Comparison of ENCODE assay signal across 27 mouse cellular contexts in the genomic region with DNA sequence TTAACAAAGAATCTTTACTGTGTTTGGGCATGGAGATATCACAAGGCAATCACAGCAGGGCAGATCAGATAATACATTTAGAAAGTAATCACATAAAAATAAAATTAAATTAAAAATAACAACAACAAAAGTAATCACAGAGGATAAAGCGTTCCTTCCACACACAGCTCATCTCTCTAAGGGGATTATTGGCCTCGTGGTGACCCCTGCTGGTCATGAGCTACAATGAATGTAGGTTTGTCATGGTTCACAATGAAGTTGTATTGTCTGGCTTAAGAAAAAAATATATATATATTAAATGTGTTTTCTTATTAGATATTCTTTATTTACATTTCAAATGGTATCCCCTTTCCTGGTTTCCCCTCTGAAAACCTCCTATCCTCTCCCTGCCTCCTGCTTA.
DNase-seq lines count a peak whose midpoint lies in the region; ATAC-seq lines count a peak whose summit lies in the region.
"Had no signal": no experiment of that assay in that cellular context is flagged by ENCODE, and none has a peak within 500 bp of the region (broad histone marks: within the 10 kb centered on the region; RNA-seq: fewer than 3 reads in every experiment).

No protein-coding gene starts in this region.

- no peak for ATAC-seq in kidney, embryonic 16.5 days (ENCODE audit: low FRiP score, low TSS enrichment)
- ATAC-seq: forebrain, embryonic 15.5 days; hindbrain, postnatal 0 days had no signal

- no peak overlapping the region for H3K27ac ChIP-seq in kidney, embryonic 16.5 days (ENCODE audit: low read length)
- H3K27ac ChIP-seq: embryonic facial prominence, embryonic 13.5 days; forebrain, embryonic 15.5 days; heart, adult 2 months; heart, embryonic 15.5 days; hindbrain, postnatal 0 days; limb, embryonic 10.5 days; neural tube, embryonic 13.5 days; stomach, postnatal 0 days had no signal

- no peaks in the 10 kb centered on the region for H3K4me1 ChIP-seq in kidney, embryonic 16.5 days (ENCODE audit: insufficient read depth, low read length)
- H3K4me1 ChIP-seq: embryonic facial prominence, embryonic 13.5 days; forebrain, embryonic 15.5 days; heart, embryonic 15.5 days; limb, embryonic 10.5 days; neural tube, embryonic 13.5 days had no signal

- no peak overlapping the region for H3K4me3 ChIP-seq in kidney, embryonic 16.5 days (ENCODE audit: low read length)
- H3K4me3 ChIP-seq: embryonic facial prominence, embryonic 13.5 days; forebrain, embryonic 15.5 days; heart, adult 2 months; heart, embryonic 15.5 days; limb, embryonic 10.5 days; neural tube, embryonic 13.5 days had no signal

- H3K4me2 ChIP-seq in kidney, embryonic 16.5 days (replicated peaks; ENCODE audit: low read depth, low read length), result no peak overlapping the region
- H3K4me2 ChIP-seq: embryonic facial prominence, embryonic 13.5 days; forebrain, embryonic 15.5 days; heart, embryonic 15.5 days; liver, embryonic 11.5 days; lung, embryonic 14.5 days; midbrain, embryonic 11.5 days; neural tube, embryonic 13.5 days had no signal

- peak; percentile 1 to 4 for DNase-seq in adrenal gland, postnatal 36 days
- no peak for DNase-seq in adrenal gland, adult (ENCODE audit: inconsistent age in 2 of 2, low spot score in 1 of 2)
- DNase-seq in CD4-positive, CD25-positive, alpha-beta regulatory T cell, adult 2 months (ENCODE audit: low read depth, low spot score), result peak; percentile 63
- DNase-seq in induced T-regulatory cell, adult 2 months (ENCODE audit: low read depth), result peak; percentile 64
- DNase-seq in thymus, postnatal 0 days (ENCODE audit: low spot score), result peak; percentile 17
- no peak for DNase-seq in ovary, postnatal 36 days (ENCODE audit: low spot score)
- no peak for DNase-seq in layer of hippocampus, postnatal 25 days (ENCODE audit: extremely low spot score in 1 of 2, low spot score in 1 of 2)
- DNase-seq: cerebellum, adult 9-11 months; gastrocnemius, postnatal 14 days; heart, adult 2 months; heart, postnatal 4 days; kidney, adult 2 months; kidney, postnatal 4 days; layer of hippocampus, adult 9-11 months; lung, embryonic 14.5 days; lung, postnatal 4 days; right cerebral cortex, postnatal 25 days had no signal

- H3K9me3 ChIP-seq in kidney, embryonic 16.5 days (ENCODE audit: low read length), result peaks cover 17% of the 10 kb centered on the region
- H3K9me3 ChIP-seq: limb, embryonic 10.5 days had no signal

- no peak overlapping the region for H3K9ac ChIP-seq in kidney, embryonic 16.5 days (replicated peaks; ENCODE audit: low read length)
- H3K9ac ChIP-seq: embryonic facial prominence, embryonic 13.5 days; forebrain, embryonic 15.5 days; heart, embryonic 15.5 days; lung, embryonic 14.5 days; neural tube, embryonic 13.5 days had no signal

- 84% methylated on average over 2 of the region's 2 CpGs for WGBS in kidney, embryonic 16.5 days

- H3K36me3 ChIP-seq in kidney, embryonic 16.5 days (ENCODE audit: insufficient read depth, low read length), result no peaks in the 10 kb centered on the region
- H3K36me3 ChIP-seq: embryonic facial prominence, embryonic 13.5 days; forebrain, embryonic 15.5 days; heart, embryonic 15.5 days; limb, embryonic 10.5 days; neural tube, embryonic 13.5 days had no signal

- no peaks in the 10 kb centered on the region for H3K27me3 ChIP-seq in kidney, embryonic 16.5 days (ENCODE audit: insufficient read depth, low read length)
- H3K27me3 ChIP-seq: embryonic facial prominence, embryonic 13.5 days; forebrain, embryonic 15.5 days; heart, embryonic 15.5 days; neural tube, embryonic 13.5 days had no signal

Comparison
In these comparisons a context has a peak if more than half of its experiments do, and no peak if none do; other contexts are left out.
1. DNase-seq: peak in adrenal gland, postnatal 36 days (2 of 2), CD4-positive, CD25-positive, alpha-beta regulatory T cell, adult 2 months (single experiment), induced T-regulatory cell, adult 2 months (single experiment) and thymus, postnatal 0 days (single experiment); none in adrenal gland, adult (0 of 2), ovary, postnatal 36 days (single experiment) and layer of hippocampus, postnatal 25 days (0 of 2).